Mouse (Mus musculus): Measurements from ENCODE around the gene Upf3a. TPM values are rescaled to one million over a fixed set of nuclear protein-coding genes. Genes with fewer than 3 reads are reported as not detected.
A peak's percentile ranks its signal among the peaks of the same experiment; 100 is the strongest.

Gene Upf3a
- total RNA-seq, 1 experiment: 34.2 TPM

DNA sequence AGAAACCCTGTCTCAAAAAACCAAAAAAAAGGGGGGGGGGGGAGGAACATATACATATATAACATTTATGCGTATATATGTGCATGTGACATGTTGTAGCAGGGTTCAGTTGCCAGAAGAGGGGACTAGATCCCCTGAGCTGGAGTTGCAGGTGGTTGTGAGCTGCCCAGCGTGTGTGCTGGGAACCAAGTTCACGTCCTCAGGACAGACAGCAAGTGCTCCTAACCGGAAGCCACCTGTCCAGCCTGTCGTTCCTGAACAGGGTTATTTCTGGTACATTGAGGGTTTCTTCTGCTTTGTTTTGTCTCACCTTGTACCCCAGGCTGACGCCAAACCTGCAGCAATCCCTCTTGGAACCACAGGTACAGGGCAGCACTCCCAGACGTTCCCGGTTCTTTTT, 4.2 kb downstream of the Upf3a start:
- H3K9me3 ChIP-seq (ENCODE audit: control insufficient read depth, insufficient read depth, low read depth, low read length): no peaks in the 10 kb centered on the region
- no peak for DNase-seq (ENCODE audit: low read depth, low spot score)
- no peak overlapping the region for H3K9ac ChIP-seq (ENCODE audit: insufficient read depth, low read depth, low read length, poor library complexity, severe bottlenecking)
- no peak overlapping the region for H3K27ac ChIP-seq (ENCODE audit: insufficient read depth, low read depth, low read length, poor library complexity, severe bottlenecking)
- no peak overlapping the region for H3K4me3 ChIP-seq (ENCODE audit: insufficient read depth in 1 of 2, low read depth in 1 of 2, low read length in 2 of 2, poor library complexity in 1 of 2, severe bottlenecking in 1 of 2)
- TF ChIP-seq CHD2 (IDR thresholded peaks at IDR 0.05; ENCODE audit: low read depth, low read length) (no peak), MAFK (IDR thresholded peaks at IDR 0.05; ENCODE audit: insufficient read depth, low read depth, low read length) (no peak), ZC3H11A (IDR thresholded peaks at IDR 0.05; ENCODE audit: borderline replicate concordance, low read depth, low read length) (no peak), ZNF384 (IDR thresholded peaks at IDR 0.05; ENCODE audit: low read depth, low read length) (no peak), HCFC1 (IDR thresholded peaks at IDR 0.05; ENCODE audit: borderline replicate concordance, insufficient read depth, low read length) (no peak)
- peaks cover 2 to 3% of the 10 kb centered on the region in 2 experiments; a peak in 1 of 4 replicates for H3K4me1 ChIP-seq (ENCODE audit: control insufficient read depth in 2 of 2, insufficient read depth in 2 of 2, low read length in 2 of 2, poor library complexity in 1 of 2)
- in situ Hi-C loops (cut with MboI; ENCODE audit: low sequenced_read_pairs in 2 of 2, unreplicated experiment in 2 of 2): no loop called here
- H3K36me3 ChIP-seq (ENCODE audit: control insufficient read depth, insufficient read depth, low read length, poor library complexity, severe bottlenecking): peaks cover 9% of the 10 kb centered on the region

DNA sequence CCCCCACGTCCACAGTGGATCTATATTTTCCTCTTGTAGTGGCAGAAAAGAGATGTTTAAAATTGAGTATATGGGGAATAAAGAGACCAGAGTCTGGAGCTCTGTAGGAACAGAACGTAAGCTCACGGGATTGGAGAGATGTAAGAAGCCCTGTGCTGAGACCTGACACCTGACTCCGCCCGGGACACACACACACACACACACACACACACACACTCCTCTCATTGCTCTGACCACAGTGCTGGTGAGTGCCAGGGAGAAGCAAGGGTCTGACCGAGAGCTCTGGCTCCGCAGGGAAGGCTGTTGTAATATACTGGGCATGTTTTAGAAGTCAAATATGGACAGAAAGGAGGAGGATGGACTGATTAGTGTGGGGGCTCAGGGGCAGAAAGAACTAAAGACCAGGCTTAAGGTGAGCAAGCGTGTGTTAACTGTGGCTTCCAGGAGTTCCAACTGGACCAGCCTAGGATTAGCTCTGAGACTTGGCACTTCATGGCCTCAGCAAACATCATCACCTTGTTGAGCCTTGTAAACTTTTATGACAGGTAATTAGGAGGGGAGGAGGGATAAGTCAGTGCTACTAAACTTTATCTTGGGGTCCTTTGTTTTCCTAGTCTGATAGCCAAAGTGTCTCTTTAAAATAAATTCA, 7.8 kb downstream of the Upf3a start:
- Histone ChIP-seq H3K4me3 (ENCODE audit: insufficient read depth in 1 of 2, low read depth in 1 of 2, low read length in 2 of 2, poor library complexity in 1 of 2, severe bottlenecking in 1 of 2) (no peak overlapping the region), H3K9ac (ENCODE audit: insufficient read depth, low read depth, low read length, poor library complexity, severe bottlenecking) (no peak overlapping the region), H3K36me3 (ENCODE audit: control insufficient read depth, insufficient read depth, low read length, poor library complexity, severe bottlenecking) (peaks cover 34% of the 10 kb centered on the region), H3K27ac (ENCODE audit: insufficient read depth, low read depth, low read length, poor library complexity, severe bottlenecking) (no peak overlapping the region), H3K4me1 (ENCODE audit: control insufficient read depth in 2 of 2, insufficient read depth in 2 of 2, low read length in 2 of 2, poor library complexity in 1 of 2) (no peaks in the 10 kb centered on the region), H3K9me3 (ENCODE audit: control insufficient read depth, insufficient read depth, low read depth, low read length) (no peaks in the 10 kb centered on the region)
- no peak for DNase-seq (ENCODE audit: low read depth, low spot score)
- no peak for TF ChIP-seq MAFK (IDR thresholded peaks at IDR 0.05; ENCODE audit: insufficient read depth, low read depth, low read length)
- TF ChIP-seq CHD2 (IDR thresholded peaks at IDR 0.05; ENCODE audit: low read depth, low read length): no peak
- TF ChIP-seq ZNF384 (IDR thresholded peaks at IDR 0.05; ENCODE audit: low read depth, low read length): no peak
- TF ChIP-seq ZC3H11A (IDR thresholded peaks at IDR 0.05; ENCODE audit: borderline replicate concordance, low read depth, low read length): no peak
- no peak for TF ChIP-seq HCFC1 (IDR thresholded peaks at IDR 0.05; ENCODE audit: borderline replicate concordance, insufficient read depth, low read length)
- in situ Hi-C loops (cut with MboI; ENCODE audit: low sequenced_read_pairs in 2 of 2, unreplicated experiment in 2 of 2): no loop called here

DNA sequence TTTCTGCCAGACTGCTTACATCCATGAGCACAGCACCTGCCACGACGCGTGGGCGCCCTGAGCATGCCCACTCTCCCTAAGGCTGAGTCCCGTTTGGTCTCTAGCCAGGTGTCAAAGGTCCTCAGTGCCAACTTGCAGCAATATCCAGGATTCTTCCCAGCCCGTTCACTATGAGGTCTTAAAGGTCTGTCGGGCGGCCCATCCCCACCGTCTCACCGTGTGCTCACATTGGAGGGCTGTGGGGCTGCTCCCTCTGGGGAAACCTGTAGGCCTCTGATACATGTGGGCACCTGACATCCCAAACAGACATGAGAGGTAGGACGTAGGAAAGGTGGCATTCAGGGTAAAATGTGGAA, 8.3 kb downstream of the Upf3a start:
- in situ Hi-C loops (cut with MboI; ENCODE audit: low sequenced_read_pairs in 2 of 2, unreplicated experiment in 2 of 2): no loop called here
- H3K4me3 ChIP-seq (ENCODE audit: insufficient read depth in 1 of 2, low read depth in 1 of 2, low read length in 2 of 2, poor library complexity in 1 of 2, severe bottlenecking in 1 of 2): no peak overlapping the region
- no peak overlapping the region for H3K9ac ChIP-seq (ENCODE audit: insufficient read depth, low read depth, low read length, poor library complexity, severe bottlenecking)
- TF ChIP-seq ZNF384 (IDR thresholded peaks at IDR 0.05; ENCODE audit: low read depth, low read length): no peak
- no peak for TF ChIP-seq ZC3H11A (IDR thresholded peaks at IDR 0.05; ENCODE audit: borderline replicate concordance, low read depth, low read length)
- TF ChIP-seq HCFC1 (IDR thresholded peaks at IDR 0.05; ENCODE audit: borderline replicate concordance, insufficient read depth, low read length): no peak
- TF ChIP-seq MAFK (IDR thresholded peaks at IDR 0.05; ENCODE audit: insufficient read depth, low read depth, low read length): no peak
- no peak for DNase-seq (ENCODE audit: low read depth, low spot score)
- H3K9me3 ChIP-seq (ENCODE audit: control insufficient read depth, insufficient read depth, low read depth, low read length): no peaks in the 10 kb centered on the region
- no peak overlapping the region for H3K27ac ChIP-seq (ENCODE audit: insufficient read depth, low read depth, low read length, poor library complexity, severe bottlenecking)
- H3K4me1 ChIP-seq (ENCODE audit: control insufficient read depth in 2 of 2, insufficient read depth in 2 of 2, low read length in 2 of 2, poor library complexity in 1 of 2): no peaks in the 10 kb centered on the region
- H3K36me3 ChIP-seq (ENCODE audit: control insufficient read depth, insufficient read depth, low read length, poor library complexity, severe bottlenecking): peaks cover 36% of the 10 kb centered on the region

DNA sequence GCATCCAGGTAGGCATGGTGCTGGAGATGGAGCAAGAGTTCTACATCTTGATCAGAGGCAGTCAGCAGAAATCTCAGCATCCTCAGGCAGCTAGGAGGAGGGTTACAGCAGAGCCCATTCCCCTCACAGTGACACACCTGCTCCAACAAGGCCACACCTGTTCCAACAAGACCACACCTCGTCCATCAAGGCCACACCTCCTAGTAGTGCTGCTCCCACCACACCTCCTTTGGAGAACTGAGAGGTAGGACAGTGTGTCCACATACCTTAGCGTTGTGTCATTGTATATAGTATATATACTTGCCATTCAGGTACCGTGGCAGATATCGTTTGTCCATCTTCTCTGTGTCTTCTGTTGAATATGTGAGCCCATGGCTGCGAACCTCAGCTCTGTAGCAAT, 12.3 kb downstream of the Upf3a start:
- in situ Hi-C loops (cut with MboI; ENCODE audit: low sequenced_read_pairs in 2 of 2, unreplicated experiment in 2 of 2): no loop called here
- Histone ChIP-seq H3K4me3 (ENCODE audit: insufficient read depth in 1 of 2, low read depth in 1 of 2, low read length in 2 of 2, poor library complexity in 1 of 2, severe bottlenecking in 1 of 2) (no peak overlapping the region), H3K4me1 (ENCODE audit: control insufficient read depth in 2 of 2, insufficient read depth in 2 of 2, low read length in 2 of 2, poor library complexity in 1 of 2) (peaks cover 0 to 2% of the 10 kb centered on the region in 2 experiments; a peak in 1 of 4 replicates), H3K27ac (ENCODE audit: insufficient read depth, low read depth, low read length, poor library complexity, severe bottlenecking) (no peak overlapping the region), H3K36me3 (ENCODE audit: control insufficient read depth, insufficient read depth, low read length, poor library complexity, severe bottlenecking) (peaks cover 37% of the 10 kb centered on the region), H3K9me3 (ENCODE audit: control insufficient read depth, insufficient read depth, low read depth, low read length) (no peaks in the 10 kb centered on the region), H3K9ac (ENCODE audit: insufficient read depth, low read depth, low read length, poor library complexity, severe bottlenecking) (no peak overlapping the region)
- TF ChIP-seq HCFC1 (IDR thresholded peaks at IDR 0.05; ENCODE audit: borderline replicate concordance, insufficient read depth, low read length) (no peak), ZNF384 (IDR thresholded peaks at IDR 0.05; ENCODE audit: low read depth, low read length) (no peak)
- DNase-seq (ENCODE audit: low read depth, low spot score): no peak

DNA sequence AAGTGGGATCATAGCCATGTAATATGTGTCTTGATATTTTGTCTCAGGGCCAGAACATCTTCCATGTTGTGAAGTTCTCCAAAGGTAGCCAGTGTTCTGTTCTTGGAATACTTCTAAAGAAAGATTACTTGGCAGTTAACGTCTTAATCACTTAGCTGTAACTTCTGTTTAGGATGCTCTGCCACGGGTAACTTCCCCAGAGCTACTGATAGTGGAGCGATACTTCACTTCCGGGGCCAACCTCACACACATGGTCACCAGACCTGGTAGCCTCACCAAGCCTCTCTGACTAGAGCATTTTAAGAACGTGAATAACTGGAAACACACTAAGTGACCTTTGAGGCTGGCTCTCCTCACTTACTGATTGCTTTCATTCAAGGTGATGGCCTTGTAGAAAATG, 14.2 kb downstream of the Upf3a start:
- H3K9me3 ChIP-seq (ENCODE audit: control insufficient read depth, insufficient read depth, low read depth, low read length): no peaks in the 10 kb centered on the region
- TF ChIP-seq ZNF384 (IDR thresholded peaks at IDR 0.05; ENCODE audit: low read depth, low read length) (0 out of 2 replicates have a peak, but pooled peaks have one; percentile 7), MAFK (IDR thresholded peaks at IDR 0.05; ENCODE audit: insufficient read depth, low read depth, low read length) (no peak)
- H3K4me3 ChIP-seq (ENCODE audit: insufficient read depth in 1 of 2, low read depth in 1 of 2, low read length in 2 of 2, poor library complexity in 1 of 2, severe bottlenecking in 1 of 2): no peak overlapping the region
- DNase-seq (ENCODE audit: low read depth, low spot score): no peak
- no peak overlapping the region for H3K9ac ChIP-seq (ENCODE audit: insufficient read depth, low read depth, low read length, poor library complexity, severe bottlenecking)
- H3K4me1 ChIP-seq (ENCODE audit: control insufficient read depth in 2 of 2, insufficient read depth in 2 of 2, low read length in 2 of 2, poor library complexity in 1 of 2): peaks cover 0 to 2% of the 10 kb centered on the region in 2 experiments; a peak in 1 of 4 replicates
- in situ Hi-C loops (cut with MboI; ENCODE audit: low sequenced_read_pairs in 2 of 2, unreplicated experiment in 2 of 2): no loop called here
- peaks cover 31% of the 10 kb centered on the region for H3K36me3 ChIP-seq (ENCODE audit: control insufficient read depth, insufficient read depth, low read length, poor library complexity, severe bottlenecking)
- H3K27ac ChIP-seq (ENCODE audit: insufficient read depth, low read depth, low read length, poor library complexity, severe bottlenecking): no peak overlapping the region
